Mouse (Mus musculus): ENCODE results near the gene Ube2o. TPM values are rescaled to one million over a fixed set of nuclear protein-coding genes. Genes with fewer than 3 reads are reported as not detected.

Gene Ube2o
- 8.9 and 10.8 TPM in 2 replicates for polyA plus RNA-seq (2016; fragmentation: Nextera tagmentation; extraction: Ambion mirVana)

DNA sequence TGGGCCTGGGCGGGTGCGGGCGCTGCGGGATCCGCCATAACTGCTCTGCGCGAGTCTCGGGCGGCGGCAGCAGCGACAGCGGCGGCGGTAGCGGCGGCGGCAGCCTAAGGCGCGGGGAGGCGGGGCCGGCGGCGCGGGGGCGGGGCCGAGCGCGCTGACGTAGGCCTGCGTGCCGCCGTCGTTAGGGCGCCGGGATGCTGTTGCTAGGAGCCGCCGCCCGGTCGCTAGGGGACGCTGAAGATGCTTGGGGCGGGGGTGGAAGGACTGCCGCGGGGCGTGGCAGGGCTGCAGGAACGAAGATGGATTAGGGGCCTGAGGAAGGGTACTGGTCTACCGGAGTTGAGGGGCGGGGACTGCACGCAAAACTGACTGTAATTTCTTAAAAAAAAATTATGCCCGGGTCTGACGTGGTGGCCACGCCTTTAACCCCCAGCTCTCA, at the start of gene Ube2o:
Gene Ube2o (minus strand): TSS at position 72 of the 439 bp plus-strand sequence.
- Histone ChIP-seq H3K27ac (peak within 1 kb of the TSS; percentile 95), H3K27me3 (ENCODE audit: insufficient read depth, poor library complexity, severe bottlenecking) (no peaks in the 10 kb centered on the region; the same call in 1 of the 2 replicates), H3K36me3 (peaks cover 5% of the 10 kb centered on the region; the same call in 1 of the 2 replicates), H3K4me1 (replicated peaks) (peaks cover 45% of the 10 kb centered on the region), H3K9me3 (no peaks in the 10 kb centered on the region), H3K4me3 (peak within 1 kb of the TSS; percentile 97)
- 1% methylated on average over 50 of the region's 51 CpGs for WGBS
- peak; percentile 85 for DNase-seq (ENCODE audit: low spot score)

DNA sequence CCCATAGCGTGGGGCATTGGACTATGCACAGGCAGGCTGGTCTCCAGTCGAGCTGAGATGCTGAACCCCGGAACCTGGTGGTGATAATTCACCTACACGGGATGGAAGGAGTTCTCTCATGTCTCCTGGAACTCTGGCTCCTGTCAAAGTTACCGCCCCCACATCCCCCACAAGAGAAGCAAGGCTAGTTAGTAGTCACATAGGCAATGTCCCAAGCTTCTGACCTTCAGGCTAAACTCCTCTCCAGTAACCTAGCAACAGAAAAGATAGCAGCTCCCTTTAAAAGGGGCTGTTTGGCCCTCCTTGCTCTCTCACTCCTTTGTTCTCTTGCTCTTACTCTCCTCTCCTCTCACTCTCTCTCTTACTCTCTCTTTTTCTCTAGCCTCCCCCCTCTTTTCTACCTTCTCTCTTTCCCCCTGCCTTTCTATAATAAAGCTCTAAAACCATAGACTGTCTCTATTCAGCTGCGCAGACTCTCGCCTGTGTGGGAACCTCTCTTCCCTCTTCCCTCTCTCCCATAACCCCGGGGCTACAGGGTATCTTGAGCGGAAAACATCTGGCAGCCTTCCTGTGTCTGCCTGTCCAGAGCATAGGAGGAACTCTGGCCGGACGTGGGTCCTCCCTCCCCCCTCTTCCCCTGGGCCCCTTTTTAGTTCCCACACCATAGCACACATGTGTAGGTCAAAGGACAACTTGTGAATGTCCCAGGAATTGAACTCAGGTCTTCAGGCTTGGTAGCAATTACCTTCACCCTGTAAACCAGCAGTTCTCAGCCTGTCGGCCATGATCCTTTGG, 49.1 kb upstream of the Ube2o start:
- H3K9me3 ChIP-seq, result no peaks in the 10 kb centered on the region
- 0 out of 2 replicates have a peak overlapping the region, but pooled peaks have one; percentile 23 for H3K27ac ChIP-seq
- no peak overlapping the region for H3K4me3 ChIP-seq
- 55% methylated on average over 12 of the region's 12 CpGs for WGBS
- no peak for DNase-seq (ENCODE audit: low spot score)
- peaks cover 35% of the 10 kb centered on the region for H3K4me1 ChIP-seq (replicated peaks)
- peaks cover 1% of the 10 kb centered on the region; the same call in 1 of the 2 replicates for H3K27me3 ChIP-seq (ENCODE audit: insufficient read depth, poor library complexity, severe bottlenecking)
- H3K36me3 ChIP-seq, result no peaks in the 10 kb centered on the region

DNA sequence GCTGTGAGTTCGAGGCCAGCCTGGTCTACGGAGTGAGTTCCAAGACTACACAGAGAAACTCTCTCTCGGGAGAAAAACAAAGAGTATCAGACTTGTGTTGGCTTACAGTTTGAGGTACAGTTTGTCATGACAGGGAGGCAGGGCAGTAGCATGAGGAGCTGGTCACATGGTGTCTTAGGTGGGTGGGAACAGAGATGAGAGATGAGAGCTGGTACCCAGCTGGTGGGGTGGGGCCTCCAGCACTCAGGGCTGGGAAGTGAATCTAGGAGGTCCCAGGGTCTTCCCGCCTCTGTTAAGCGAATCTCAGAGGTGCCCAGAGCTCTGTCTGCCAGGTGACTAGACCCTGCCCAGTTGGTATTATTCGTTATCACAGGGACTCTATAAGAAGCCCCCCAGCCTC, 48.2 kb upstream of the Ube2o start:
- no peaks in the 10 kb centered on the region for H3K9me3 ChIP-seq
- no peaks in the 10 kb centered on the region for H3K36me3 ChIP-seq
- H3K27ac ChIP-seq, result no peak overlapping the region
- DNase-seq (ENCODE audit: low spot score), result no peak
- H3K4me3 ChIP-seq, result no peak overlapping the region
- peaks cover 10% of the 10 kb centered on the region for H3K27me3 ChIP-seq (ENCODE audit: insufficient read depth, poor library complexity, severe bottlenecking)
- H3K4me1 ChIP-seq (replicated peaks), result peaks cover 41% of the 10 kb centered on the region
- 88% methylated on average over 6 of the region's 6 CpGs for WGBS

DNA sequence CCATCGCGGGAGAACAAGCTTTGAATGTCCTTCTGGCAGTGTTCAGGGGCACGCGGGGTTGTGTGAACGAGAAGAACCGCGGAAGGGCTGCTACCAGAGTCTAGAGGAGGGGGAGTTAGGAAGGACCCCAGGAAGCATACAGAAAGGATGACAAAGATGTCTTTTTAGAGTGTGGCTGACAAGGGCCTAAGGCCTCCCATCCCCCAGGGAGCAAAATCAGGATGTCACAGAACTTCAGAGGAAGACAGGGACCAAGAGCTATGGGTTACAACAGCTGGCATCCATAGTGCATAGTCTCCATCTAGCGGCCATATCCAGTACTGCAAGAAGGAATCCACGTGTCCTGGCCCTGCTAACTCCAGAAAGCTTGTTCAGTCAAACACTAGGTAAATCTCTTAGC, 47.5 kb upstream of the Ube2o start:
- Histone ChIP-seq H3K9me3 (no peaks in the 10 kb centered on the region), H3K27ac (0 out of 2 replicates have a peak overlapping the region, but pooled peaks have one; percentile 6), H3K36me3 (no peaks in the 10 kb centered on the region), H3K27me3 (ENCODE audit: insufficient read depth, poor library complexity, severe bottlenecking) (peaks cover 14% of the 10 kb centered on the region), H3K4me3 (no peak overlapping the region), H3K4me1 (replicated peaks) (peaks cover 49% of the 10 kb centered on the region)
- 58% methylated on average over 9 of the region's 9 CpGs for WGBS
- DNase-seq (ENCODE audit: low spot score), result peak; percentile 85

DNA sequence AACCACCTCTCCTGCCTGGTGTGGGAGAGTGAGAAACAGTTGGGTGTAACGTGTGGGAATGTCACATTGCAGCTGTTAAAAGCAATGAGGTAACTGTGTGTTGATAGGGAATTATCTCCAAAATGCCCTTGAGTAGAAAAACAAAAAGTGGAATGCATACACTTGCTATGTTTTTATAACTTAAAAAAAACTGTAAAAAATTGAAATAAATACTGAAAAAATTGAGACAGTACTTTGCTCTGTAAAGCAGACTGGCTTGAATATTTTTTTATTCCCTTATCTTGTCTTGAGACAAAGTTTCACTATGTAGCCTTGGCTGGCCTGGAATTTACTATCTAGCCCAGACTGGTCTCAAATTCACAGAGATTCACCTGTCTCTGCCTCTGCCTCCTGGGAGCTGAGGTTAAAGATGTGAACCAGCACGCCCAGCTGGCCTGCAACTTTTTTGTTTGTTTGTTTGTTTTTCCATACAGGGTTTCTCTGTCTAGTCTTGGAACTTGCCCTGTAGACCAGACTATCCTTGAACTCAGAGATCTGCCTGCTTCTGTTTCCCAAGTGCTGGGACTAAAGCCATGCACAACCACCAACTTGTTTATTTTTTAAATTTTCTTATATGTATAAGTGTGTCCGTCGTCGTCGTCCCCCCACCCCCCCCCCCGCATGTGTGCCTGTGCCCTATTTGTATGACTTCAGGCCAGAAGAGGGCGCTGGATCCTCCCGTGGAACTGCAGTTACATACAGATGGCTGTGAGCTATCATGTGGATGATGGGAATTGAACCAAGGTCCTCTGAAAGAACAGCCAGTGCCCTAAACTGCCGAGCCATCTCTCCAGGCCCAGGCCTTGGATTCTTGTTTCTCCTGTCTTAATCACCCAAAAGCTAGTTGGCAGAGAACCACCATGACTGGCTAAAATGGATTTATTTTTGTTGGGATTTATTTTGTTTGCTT, 46.1 kb upstream of the Ube2o start:
- no peak overlapping the region for H3K4me3 ChIP-seq
- peaks cover 28% of the 10 kb centered on the region for H3K27me3 ChIP-seq (ENCODE audit: insufficient read depth, poor library complexity, severe bottlenecking)
- 44% methylated on average over 10 of the region's 10 CpGs for whole genome bisulfite sequencing
- no peaks in the 10 kb centered on the region for H3K36me3 ChIP-seq
- no peak overlapping the region for H3K27ac ChIP-seq
- H3K4me1 ChIP-seq (replicated peaks), result peaks cover 62% of the 10 kb centered on the region
- H3K9me3 ChIP-seq, result no peaks in the 10 kb centered on the region
- no peak for DNase-seq (ENCODE audit: low spot score)

DNA sequence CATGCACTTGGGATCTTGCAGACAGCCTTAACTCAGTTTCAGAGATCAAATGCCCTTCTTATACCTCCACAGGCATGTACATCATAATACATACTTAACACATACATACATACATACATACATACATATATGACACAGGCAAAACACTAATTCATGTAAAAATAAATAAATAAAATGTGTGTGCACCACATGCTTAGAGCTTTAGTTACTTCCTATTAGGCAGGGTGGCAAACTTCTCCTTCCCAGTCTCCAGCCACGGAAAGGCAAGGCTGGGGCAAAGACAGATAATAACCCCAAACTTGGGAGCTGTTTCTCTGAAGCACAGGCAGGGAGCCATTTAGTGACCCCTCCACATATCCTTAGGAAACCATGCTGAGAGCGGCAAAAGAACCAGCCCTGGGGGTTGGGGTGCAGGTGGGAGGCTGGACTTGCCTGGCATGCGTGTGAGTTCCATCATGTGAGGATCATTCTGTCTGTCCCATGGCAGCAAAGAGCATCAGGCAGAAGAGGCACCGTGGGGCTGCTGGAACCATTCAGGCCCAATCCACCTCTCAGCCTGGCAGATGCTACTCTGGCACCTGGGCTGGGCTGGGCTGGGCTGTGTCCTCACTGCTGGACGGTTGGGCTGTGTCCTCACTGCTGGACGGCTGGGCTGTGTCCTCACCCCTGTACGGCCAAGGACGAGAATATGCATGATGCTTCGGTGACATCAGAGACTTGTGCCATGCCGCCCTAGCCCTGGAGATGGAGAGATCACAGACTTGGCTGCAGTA, 45.2 kb upstream of the Ube2o start, which contains the start of gene Rhbdf2:
Gene Rhbdf2 (minus strand): TSS at position 721 of the 773 bp plus-strand sequence.
- Histone ChIP-seq H3K36me3 (no peaks in the 10 kb centered on the region), H3K4me1 (replicated peaks) (peaks cover 70% of the 10 kb centered on the region), H3K27ac (no peak within 1 kb of the TSS), H3K27me3 (ENCODE audit: insufficient read depth, poor library complexity, severe bottlenecking) (peaks cover 37% of the 10 kb centered on the region), H3K4me3 (no peak within 1 kb of the TSS), H3K9me3 (no peaks in the 10 kb centered on the region)
- DNase-seq (ENCODE audit: low spot score), result no peak
- WGBS, result 73% methylated on average over 10 of the region's 10 CpGs

DNA sequence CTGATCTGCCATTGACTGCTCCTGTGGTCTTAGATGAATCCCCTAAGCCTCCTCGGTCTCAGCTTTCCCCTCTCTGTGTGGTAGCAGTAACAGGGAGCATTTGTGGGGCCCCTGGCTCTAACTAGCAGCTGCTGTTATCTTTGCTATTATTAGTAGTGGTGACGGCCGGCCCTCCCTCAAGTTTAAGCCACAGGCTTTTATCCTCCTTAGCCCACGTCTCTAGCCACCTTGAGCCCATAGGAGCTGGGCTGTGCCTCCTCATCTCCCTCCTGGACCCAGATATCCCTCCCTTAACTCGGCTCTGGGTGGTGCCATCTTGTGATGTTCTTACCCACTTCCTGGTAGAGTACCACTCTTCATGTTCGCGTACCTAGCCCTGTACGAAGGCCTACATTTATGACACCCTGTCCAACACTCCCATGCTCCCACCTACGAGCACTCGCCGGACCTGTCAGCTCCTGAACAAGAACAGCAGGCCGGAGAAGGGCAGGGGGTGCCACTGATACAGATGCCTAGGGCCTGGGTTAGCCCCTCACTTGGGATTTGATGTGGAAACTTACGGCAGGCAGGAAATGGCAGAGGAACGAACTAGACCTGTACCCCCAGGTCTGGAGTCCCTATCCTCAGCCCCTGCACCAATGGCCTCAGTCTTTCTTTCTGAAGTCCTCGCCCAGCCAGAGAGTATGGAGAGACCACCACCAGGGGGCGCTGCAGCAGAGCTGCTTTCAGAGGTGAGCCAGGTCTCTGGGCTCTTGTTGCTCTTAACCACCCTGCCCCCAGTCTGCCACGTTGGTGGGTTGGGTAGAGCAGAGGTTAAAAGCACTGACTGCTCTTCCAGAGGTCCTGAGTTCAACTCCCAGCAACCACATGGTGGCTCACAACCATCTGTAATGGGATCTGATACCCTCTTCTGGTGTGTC, 44.1 kb upstream of the Ube2o start:
- no peak overlapping the region for H3K27ac ChIP-seq
- no peaks in the 10 kb centered on the region for H3K9me3 ChIP-seq
- peaks cover 38% of the 10 kb centered on the region for H3K27me3 ChIP-seq (ENCODE audit: insufficient read depth, poor library complexity, severe bottlenecking)
- peak; percentile 58 for DNase-seq (ENCODE audit: low spot score)
- H3K4me3 ChIP-seq, result 0 out of 2 replicates have a peak overlapping the region, but pooled peaks have one; percentile 2
- no peaks in the 10 kb centered on the region for H3K36me3 ChIP-seq
- peaks cover 72% of the 10 kb centered on the region for H3K4me1 ChIP-seq (replicated peaks)
- 78% methylated on average over 17 of the region's 17 CpGs for WGBS

DNA sequence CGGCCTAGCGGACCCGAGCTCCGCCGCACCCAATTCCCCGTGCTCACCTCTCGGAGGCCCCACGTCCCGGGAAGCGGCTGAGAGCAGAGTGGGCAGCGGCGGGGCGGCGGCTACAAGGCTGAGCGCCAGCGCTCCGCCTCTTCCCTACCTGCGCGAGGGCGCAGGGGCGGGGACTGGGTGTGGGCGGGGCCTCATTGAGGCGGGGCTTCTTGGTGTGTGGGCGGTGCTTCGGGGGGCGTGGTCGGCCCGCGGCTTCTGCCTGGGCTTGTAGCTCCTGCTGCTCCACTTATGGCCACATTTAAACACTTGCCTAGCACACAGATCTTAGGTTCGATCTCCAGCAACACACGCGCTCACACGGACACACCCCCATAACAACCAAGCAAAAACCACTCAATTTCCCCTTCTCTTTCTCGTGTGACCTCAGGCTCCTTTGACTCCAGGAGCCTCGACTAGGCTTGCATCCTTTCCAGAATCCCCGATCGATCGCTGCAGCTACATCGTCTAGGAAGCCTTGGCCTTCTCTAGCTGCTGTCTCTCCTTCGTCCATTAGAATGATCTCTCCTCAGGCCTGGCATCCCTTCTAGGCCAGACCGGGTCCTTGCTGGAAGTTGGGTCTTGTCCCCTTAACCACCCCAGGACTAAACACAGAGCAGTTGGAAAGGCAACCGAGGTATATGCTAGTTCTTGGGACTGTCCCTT, 43.0 kb upstream of the Ube2o start:
- peaks cover 72% of the 10 kb centered on the region for H3K4me1 ChIP-seq (replicated peaks)
- H3K36me3 ChIP-seq, result no peaks in the 10 kb centered on the region
- peaks cover 38% of the 10 kb centered on the region for H3K27me3 ChIP-seq (ENCODE audit: insufficient read depth, poor library complexity, severe bottlenecking)
- peak overlapping the region; percentile 73 for H3K4me3 ChIP-seq
- DNase-seq (ENCODE audit: low spot score), result peak; percentile 88
- peak overlapping the region; percentile 78 for H3K27ac ChIP-seq
- no peaks in the 10 kb centered on the region for H3K9me3 ChIP-seq
- 13% methylated on average over 42 of the region's 42 CpGs for whole genome bisulfite sequencing

DNA sequence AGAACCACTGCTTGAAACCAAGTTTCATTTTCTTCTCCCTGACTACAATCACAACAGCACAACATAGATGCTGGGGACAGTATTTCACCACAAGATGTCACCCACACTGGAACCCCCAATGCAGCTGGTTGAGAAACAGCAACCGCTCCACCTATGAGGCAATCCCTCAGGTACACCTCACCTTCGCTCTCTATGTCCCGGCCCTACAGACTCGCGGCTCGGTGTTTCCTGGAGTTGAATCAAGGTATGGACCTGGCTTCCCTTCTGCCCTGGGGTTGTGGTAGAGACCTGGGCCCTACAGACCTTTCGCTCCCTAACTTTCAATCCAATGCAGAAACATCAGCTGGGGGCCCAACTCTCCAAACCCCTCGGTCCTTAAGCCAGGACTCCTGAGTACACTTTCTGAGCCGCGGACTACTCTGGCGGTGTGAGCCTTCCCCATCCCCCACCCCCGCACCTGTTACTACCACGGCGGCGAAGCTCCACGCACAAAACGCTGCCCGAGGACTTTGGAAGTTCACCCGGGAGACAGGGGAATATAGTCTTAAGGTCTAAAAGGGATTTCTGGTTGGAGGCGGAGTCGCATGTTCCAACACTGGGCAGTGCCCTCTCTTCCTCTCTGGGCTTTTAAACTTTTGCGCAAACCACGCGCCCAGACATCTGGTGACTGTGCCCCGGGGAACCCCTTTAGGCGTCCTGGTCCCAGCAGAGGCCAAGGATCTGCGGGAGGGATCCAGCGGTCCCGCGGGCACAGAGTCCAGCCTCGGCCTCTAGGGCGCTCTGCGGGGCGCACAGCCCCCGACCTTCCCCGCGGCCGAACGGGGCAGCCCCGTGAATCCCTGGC, 42.3 kb upstream of the Ube2o start:
- H3K4me3 ChIP-seq, result peak overlapping the region; percentile 73
- peaks cover 73% of the 10 kb centered on the region for H3K4me1 ChIP-seq (replicated peaks)
- H3K36me3 ChIP-seq, result no peaks in the 10 kb centered on the region
- WGBS, result 6% methylated on average over 40 of the region's 40 CpGs
- peak overlapping the region; percentile 78 for H3K27ac ChIP-seq
- peaks cover 38% of the 10 kb centered on the region for H3K27me3 ChIP-seq (ENCODE audit: insufficient read depth, poor library complexity, severe bottlenecking)
- H3K9me3 ChIP-seq, result no peaks in the 10 kb centered on the region
- no peak for DNase-seq (ENCODE audit: low spot score)

DNA sequence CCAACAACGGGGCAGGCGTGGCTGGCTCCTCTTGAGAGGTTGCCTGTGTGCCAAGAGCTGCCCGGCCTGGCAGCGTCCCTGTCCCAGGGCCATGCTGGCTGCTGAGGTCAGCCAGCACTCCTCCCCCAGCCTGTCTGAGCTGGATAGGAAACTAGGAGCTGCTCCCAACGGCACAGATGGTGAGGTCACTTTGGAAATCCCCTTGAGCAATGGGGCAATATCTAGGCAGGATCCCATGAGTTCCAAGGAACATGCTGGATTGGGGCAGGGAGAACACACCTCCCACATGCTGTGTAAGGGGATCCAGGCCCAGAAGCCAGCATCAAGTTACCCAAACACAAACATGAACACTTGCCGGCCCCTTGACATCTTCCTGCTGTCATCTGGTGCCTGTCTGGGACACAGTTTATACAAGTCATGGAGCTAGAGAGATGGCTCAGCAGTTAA, 40.0 kb upstream of the Ube2o start:
- Histone ChIP-seq H3K27me3 (ENCODE audit: insufficient read depth, poor library complexity, severe bottlenecking) (peaks cover 38% of the 10 kb centered on the region), H3K9me3 (no peaks in the 10 kb centered on the region), H3K4me1 (replicated peaks) (peaks cover 87% of the 10 kb centered on the region), H3K36me3 (no peaks in the 10 kb centered on the region), H3K27ac (peak overlapping the region; percentile 54), H3K4me3 (no peak overlapping the region)
- 48% methylated on average over 6 of the region's 6 CpGs for WGBS
- DNase-seq (ENCODE audit: low spot score), result peak; percentile 28

All from hindbrain, embryonic 10.5 days (tissue).